Mouse (Mus musculus) hindbrain, postnatal 0 days (tissue): Measurements from ENCODE around the gene Med26. TPM values are rescaled to one million over a fixed set of nuclear protein-coding genes. Genes with fewer than 3 reads are reported as not detected.

Experiments
- ATAC-seq: fragments of 200-750 bp; cut with Nextera tagmentation; 2 replicates; pipeline ENCODE4 v1.8.0; 2017; ENCODE audit warnings: mild to moderate bottlenecking, moderate TSS enrichment, moderate library complexity
- DNase-seq: peaks from one replicate; pipeline ENCODE4 v3.0.0-alpha.2; 2015; ENCODE audit warnings: low spot score
- H3K27ac ChIP-seq: fragments of 300-500 bp; sonication (generic); 2 replicates; pipeline ENCODE4 v1.5.1; 2014; ENCODE audit warnings: mild to moderate bottlenecking
- H3K27me3 ChIP-seq: fragments of 300-500 bp; sonication (generic); 2 replicates; pipeline ENCODE4 v1.6.1; 2014; ENCODE audit warnings: low read length, mixed read lengths; ENCODE audit not compliant: insufficient read depth
- H3K36me3 ChIP-seq: fragments of 300-500 bp; sonication (generic); 2 replicates; pipeline ENCODE4 v1.6.1; 2014; ENCODE audit warnings: low read length, mixed read lengths; ENCODE audit not compliant: insufficient read depth
- H3K4me1 ChIP-seq: fragments of 300-500 bp; sonication (generic); 2 replicates; pipeline ENCODE4 v1.6.1; 2014; ENCODE audit warnings: antibody characterized with exemption, low read length, mixed read lengths; ENCODE audit not compliant: insufficient read depth
- H3K4me2 ChIP-seq: fragments of 300-500 bp; sonication (generic); 2 replicates; pipeline ENCODE4 v1.6.1; 2014; ENCODE audit warnings: low read depth, mild to moderate bottlenecking, low read length, moderate library complexity, mixed read lengths
- H3K4me3 ChIP-seq: fragments of 300-500 bp; sonication (generic); 2 replicates; pipeline ENCODE4 v1.5.1; 2014; ENCODE audit warnings: low read length
- H3K9ac ChIP-seq: fragments of 300-500 bp; sonication (generic); replicated peaks from 2 replicates; pipeline ENCODE4 v1.6.1; 2014; ENCODE audit warnings: mild to moderate bottlenecking, low read length, moderate library complexity, mixed read lengths
- H3K9me3 ChIP-seq: fragments of 300-500 bp; sonication (generic); 2 replicates; pipeline ENCODE4 v1.6.1; 2016; ENCODE audit warnings: low read length, mixed read lengths
- CTCF ChIP-seq: IDR thresholded peaks from 2 replicates; pipeline ENCODE4 v1.5.1; 2016; ENCODE audit warnings: antibody characterized with exemption, control low read depth, low read depth
- WGBS: fragments of 180-500 bp; shearing (Covaris S2); extraction: QIAGEN DNeasy Blood & Tissue Kit; methylation state at CpG from one replicate; pipeline ENCODE4 v1.1.7; 2014; 5-methylcytosine and 5-hydroxymethylcytosine counted together
- polyA plus RNA-seq: library from polyadenylated mRNA; unstranded; fragments of >200 nt; fragmentation: Nextera tagmentation; extraction: Ambion mirVana; gene quantifications from 2 replicates; pipeline ENCODE4 v1.2.1, GENCODE M21; 2015
- total RNA-seq: library from RNA; depleted of rRNA; stranded (reverse); fragments of >200 nt; gene quantifications from 2 replicates; pipeline ENCODE4 v1.2.3, GENCODE M21; 2014; rRNA removed

Med26 gene
- total RNA-seq, result 12.4 and 15.2 TPM in 2 replicates
- 14.0 and 15.5 TPM in 2 replicates for polyA plus RNA-seq

GRCm38 (mm10) chr8:72547802-72548643 is at the start of gene Med26:
TSS of gene Med26 (minus strand) at chr8:72548270.
- peak; percentile 100 for DNase-seq
- ATAC-seq, result peak; percentile 96
- peak; percentile 38 for TF ChIP-seq CTCF
- peaks cover 11% of the 10 kb centered on the region; the same call in 1 of the 2 replicates for H3K36me3 ChIP-seq
- under 1% methylated on average over 89 of the region's 92 CpGs for WGBS
- H3K4me3 ChIP-seq, result peak within 1 kb of the TSS; percentile 92
- no peaks in the 10 kb centered on the region for H3K9me3 ChIP-seq
- peak within 1 kb of the TSS; percentile 93 for H3K27ac ChIP-seq
- H3K4me1 ChIP-seq, result 0 out of 2 replicates have a peak, but pooled peaks cover 8% of the 10 kb centered on the region
- H3K9ac ChIP-seq, result peak within 1 kb of the TSS; percentile 98
- H3K27me3 ChIP-seq, result no peaks in the 10 kb centered on the region
- peak within 1 kb of the TSS; percentile 99 for H3K4me2 ChIP-seq

- DNase-seq, result peak; percentile 48
- 0 out of 2 replicates have a peak, but pooled peaks have one; percentile 48 for ATAC-seq
- no peaks in the 10 kb centered on the region for H3K9me3 ChIP-seq
- no peak overlapping the region for H3K9ac ChIP-seq
- no peak overlapping the region for H3K4me3 ChIP-seq
- no peak overlapping the region for H3K27ac ChIP-seq
- peak; percentile 70 for TF ChIP-seq CTCF
- no peaks in the 10 kb centered on the region for H3K27me3 ChIP-seq
- H3K36me3 ChIP-seq, result no peaks in the 10 kb centered on the region
- WGBS, result 76% methylated on average over 2 of the region's 2 CpGs
- H3K4me1 ChIP-seq, result no peaks in the 10 kb centered on the region
- H3K4me2 ChIP-seq, result no peak overlapping the region
Observed at GRCm38 (mm10) chr8:72590198-72590597, 42.1 kb upstream of the Med26 start.

- 60% methylated on average over 7 of the region's 7 CpGs for WGBS
- Histone ChIP-seq H3K4me2 (no peak overlapping the region), H3K36me3 (no peaks in the 10 kb centered on the region), H3K4me1 (no peaks in the 10 kb centered on the region), H3K9ac (no peak overlapping the region), H3K4me3 (no peak overlapping the region), H3K27ac (no peak overlapping the region), H3K27me3 (no peaks in the 10 kb centered on the region), H3K9me3 (no peaks in the 10 kb centered on the region)
- TF ChIP-seq CTCF, result no peak
- ATAC-seq, result no peak
- DNase-seq, result no peak
Observed at GRCm38 (mm10) chr8:72589286-72589685, 41.2 kb upstream of the Med26 start.

- H3K9ac ChIP-seq, result no peak overlapping the region
- H3K4me2 ChIP-seq, result no peak overlapping the region
- WGBS, result 90% methylated on average over 10 of the region's 10 CpGs
- TF ChIP-seq CTCF, result no peak
- H3K9me3 ChIP-seq, result no peaks in the 10 kb centered on the region
- no peak overlapping the region for H3K27ac ChIP-seq
- H3K4me3 ChIP-seq, result no peak overlapping the region
- H3K36me3 ChIP-seq, result no peaks in the 10 kb centered on the region
- no peaks in the 10 kb centered on the region for H3K27me3 ChIP-seq
- no peaks in the 10 kb centered on the region for H3K4me1 ChIP-seq
- DNase-seq, result no peak
- no peak for ATAC-seq
Observed at GRCm38 (mm10) chr8:72588865-72589264, 40.8 kb upstream of the Med26 start.

- DNase-seq, result peak; percentile 54
- no peak overlapping the region for H3K27ac ChIP-seq
- no peaks in the 10 kb centered on the region for H3K4me1 ChIP-seq
- H3K4me3 ChIP-seq, result no peak overlapping the region
- no peaks in the 10 kb centered on the region for H3K9me3 ChIP-seq
- TF ChIP-seq CTCF, result no peak
- no peak overlapping the region for H3K4me2 ChIP-seq
- WGBS, result 50% methylated on average over 6 of the region's 6 CpGs
- H3K9ac ChIP-seq, result no peak overlapping the region
- H3K36me3 ChIP-seq, result no peaks in the 10 kb centered on the region
- ATAC-seq, result no peak
- no peaks in the 10 kb centered on the region for H3K27me3 ChIP-seq
Observed at GRCm38 (mm10) chr8:72587806-72588205, 39.7 kb upstream of the Med26 start.

- no peaks in the 10 kb centered on the region for H3K4me1 ChIP-seq
- peaks cover 5% of the 10 kb centered on the region; the same call in 1 of the 2 replicates for H3K36me3 ChIP-seq
- H3K9me3 ChIP-seq, result no peaks in the 10 kb centered on the region
- no peak overlapping the region for H3K4me3 ChIP-seq
- no peak overlapping the region for H3K9ac ChIP-seq
- TF ChIP-seq CTCF, result no peak
- H3K27me3 ChIP-seq, result no peaks in the 10 kb centered on the region
- no peak for DNase-seq
- WGBS, result 81% methylated on average over 6 of the region's 6 CpGs
- no peak overlapping the region for H3K27ac ChIP-seq
- no peak overlapping the region for H3K4me2 ChIP-seq
- no peak for ATAC-seq
Observed at GRCm38 (mm10) chr8:72584390-72584789, 36.3 kb upstream of the Med26 start.
